Mouse (Mus musculus) embryo, embryonic 11.5 days (tissue): ENCODE results near the gene Tmem233.

ENCODE experiments used
- DNase-seq: peaks from one replicate; pipeline ENCODE4 v3.0.0-alpha.2; 2012; ENCODE audit warnings: low read depth, low spot score

Tmem233 gene

DNA sequence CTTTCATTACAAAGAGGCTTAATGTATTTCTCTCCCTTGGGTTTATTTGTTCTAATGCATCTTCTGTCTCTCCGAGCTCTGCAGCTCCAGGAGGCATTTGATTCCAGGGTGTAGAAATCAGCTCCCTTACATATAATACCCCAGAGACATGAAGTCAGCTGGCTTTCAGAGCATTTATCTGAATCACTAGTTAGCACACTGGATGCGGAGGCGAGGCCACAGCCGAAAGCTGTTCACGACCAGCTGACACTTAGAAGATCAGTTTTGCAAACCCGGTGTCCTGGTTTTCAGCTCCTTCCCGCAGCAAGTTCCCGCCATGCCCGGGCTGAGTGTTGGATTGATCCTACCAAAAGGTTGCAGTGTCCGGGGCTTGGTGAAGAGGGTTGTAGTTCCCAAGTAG is 78.8 kb downstream of the Tmem233 start:
- DNase-seq, result no peak

GRCm38 (mm10) chr5:116003825-116004224 is 79.2 kb downstream of the Tmem233 start:
- DNase-seq, result no peak

DNA sequence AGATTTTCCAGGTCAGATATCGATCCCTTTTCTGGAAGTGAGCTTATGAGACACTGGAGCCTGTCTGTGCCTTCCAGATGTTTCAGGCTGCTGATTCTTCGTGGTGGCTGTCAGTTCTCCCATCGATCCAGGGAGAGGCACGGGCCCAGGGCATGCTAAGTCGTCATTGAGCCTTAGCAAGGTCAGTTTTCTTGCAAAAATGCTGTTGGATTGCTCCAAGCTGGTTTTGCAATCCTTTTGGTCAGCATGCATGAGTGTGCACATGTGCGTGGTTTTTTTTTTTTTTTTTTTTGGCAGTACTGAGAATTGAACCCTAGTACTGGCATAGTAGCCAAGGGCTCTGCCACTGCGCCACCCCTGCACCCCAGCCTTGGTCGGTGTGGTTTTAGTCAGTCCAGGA is 79.9 kb downstream of the Tmem233 start:
- no peak for DNase-seq

- DNase-seq, result no peak
Measured at GRCm38 (mm10) chr5:115997376-115997775, 85.7 kb downstream of the Tmem233 start.

DNA sequence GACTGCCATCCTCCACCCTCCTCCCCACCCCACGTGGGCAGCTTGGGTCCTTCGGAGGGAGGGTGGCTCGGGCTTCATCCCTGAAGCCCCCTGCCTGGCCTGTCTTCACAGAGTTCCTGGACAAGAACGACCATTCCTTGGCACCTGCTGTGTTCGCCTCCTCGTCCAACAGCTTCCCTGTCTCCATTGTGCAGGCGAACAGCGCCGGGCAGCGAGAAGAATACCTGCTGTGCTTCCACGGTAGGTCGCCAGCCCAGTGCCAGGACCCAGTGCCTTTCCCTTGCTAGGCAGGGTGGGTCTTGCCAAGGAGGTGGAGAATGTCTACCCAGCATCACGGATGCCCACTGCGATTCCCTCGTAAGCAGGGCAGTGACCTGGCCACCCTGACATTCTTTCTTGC is 88.9 kb downstream of the Tmem233 start:
- DNase-seq, result no peak

- DNase-seq, result no peak
Measured at GRCm38 (mm10) chr5:115991717-115992116, 91.3 kb downstream of the Tmem233 start.
